Mouse (Mus musculus) kidney, adult 2 months (tissue): Measurements from ENCODE around the gene Tmem239.

Experiments
- CTCF ChIP-seq: fragments of 200-500 bp; conservative IDR thresholded peaks from 2 replicates; pipeline ENCODE4 v1.5.1; 2011; ENCODE audit warnings: low read depth, mild to moderate bottlenecking, control low read depth, low read length, moderate library complexity, mixed read lengths; ENCODE audit not compliant: insufficient read depth, insufficient read length
- POLR2A ChIP-seq: fragments of 200-500 bp; IDR thresholded peaks from one replicate; pipeline ENCODE4 v1.6.1; 2011; ENCODE audit warnings: low read depth, low read length, control low read depth

- no peak for TF ChIP-seq POLR2A
- no peak for TF ChIP-seq CTCF
These were observed 15.7 kb downstream of the Tmem239 start for GRCm38 (mm10) chr2:130421781-130422620.
